Mouse (Mus musculus) right cerebral cortex, postnatal 36 days (tissue): ENCODE measurements around the gene Gm26741.
"Not testable (repeated sequence)": the region's sequence is repeated elsewhere in the genome, so short reads cannot be mapped to it uniquely, and the experiment has no call there.

Experiments used
- DNase-seq, 2 experiments: peaks; one replicate each; pipeline ENCODE4 v3.0.0; 2022; ENCODE audit warnings: low spot score in 2 of 2, mixed read lengths in 1 of 2

Gm26741 gene

DNA sequence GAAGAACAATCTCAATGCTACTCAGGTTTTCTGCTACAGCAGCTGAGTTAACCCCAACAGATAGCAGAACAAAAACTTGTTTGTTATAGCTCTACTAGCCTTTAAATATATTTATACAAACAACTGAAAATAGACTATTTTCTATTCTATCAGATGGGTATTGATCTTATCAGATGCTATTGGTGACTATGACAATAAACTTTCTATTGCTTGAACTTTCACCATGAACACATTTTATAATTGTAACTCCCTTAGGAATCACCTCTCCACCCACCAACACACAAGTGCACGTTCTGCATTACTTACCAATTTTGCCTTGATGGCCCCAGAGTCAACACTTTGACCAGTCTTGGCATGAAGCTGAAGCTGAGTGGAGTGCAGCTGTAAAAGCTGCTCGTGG lies at the start of gene Gm26741:
Gene Gm26741, plus strand, starts transcription at position 301 of the 400 bp plus-strand sequence.
- no peak for DNase-seq

DNA sequence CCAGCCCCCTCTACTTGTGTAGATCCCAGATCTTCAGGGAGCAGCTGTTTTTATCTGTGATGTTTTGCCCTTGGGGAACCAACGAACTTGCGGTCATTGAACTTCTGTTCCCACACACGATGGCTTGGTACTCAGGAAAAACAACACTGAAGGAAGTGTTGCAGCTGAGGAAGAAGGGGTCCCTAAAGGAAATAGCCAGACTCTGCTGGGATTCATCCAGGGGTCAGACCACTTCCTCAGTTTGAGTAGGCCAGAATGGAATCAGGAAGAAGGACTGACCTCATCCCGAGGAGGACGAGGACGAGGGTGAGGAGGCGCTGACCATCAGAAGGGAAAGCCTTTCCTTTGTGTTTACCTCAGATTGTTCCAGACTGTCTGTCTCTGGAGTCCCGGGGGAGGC lies 49.4 kb upstream of the Gm26741 start:
- DNase-seq, result no peak

DNA sequence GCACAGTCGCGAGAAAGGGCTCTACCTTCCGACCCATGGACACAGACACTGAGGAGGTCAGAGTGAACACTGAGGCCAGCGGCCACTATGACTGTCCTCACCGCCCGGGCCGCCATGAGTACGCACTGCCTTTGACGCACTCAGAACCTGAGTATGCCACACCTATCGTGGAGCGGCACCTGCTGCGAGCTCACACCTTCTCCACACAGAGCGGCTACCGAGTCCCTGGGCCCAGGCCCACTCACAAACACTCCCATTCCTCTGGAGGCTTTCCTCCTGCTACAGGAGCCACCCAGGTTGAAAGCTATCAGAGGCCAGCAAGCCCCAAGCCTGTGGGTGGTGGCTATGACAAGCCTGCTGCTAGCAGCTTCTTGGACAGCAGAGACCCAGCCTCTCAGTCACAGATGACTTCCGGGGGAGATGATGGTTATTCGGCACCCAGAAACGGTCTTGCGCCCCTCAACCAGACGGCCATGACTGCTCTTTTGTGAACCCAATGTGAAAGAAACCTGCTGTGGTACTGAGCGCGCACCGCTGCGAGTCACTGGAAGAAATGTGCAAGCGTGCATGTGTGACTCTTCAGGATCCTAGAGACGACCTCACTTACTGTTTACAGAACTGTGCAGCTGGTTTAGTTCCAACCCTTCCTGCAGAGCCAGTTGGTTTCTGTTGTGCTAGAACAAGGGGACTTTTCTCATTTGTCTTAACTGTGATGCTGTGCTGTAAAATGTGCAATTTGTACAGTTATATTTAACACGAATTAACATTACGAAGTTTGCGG lies 38.9 kb upstream of the Gm26741 start:
- no peak for DNase-seq

DNA sequence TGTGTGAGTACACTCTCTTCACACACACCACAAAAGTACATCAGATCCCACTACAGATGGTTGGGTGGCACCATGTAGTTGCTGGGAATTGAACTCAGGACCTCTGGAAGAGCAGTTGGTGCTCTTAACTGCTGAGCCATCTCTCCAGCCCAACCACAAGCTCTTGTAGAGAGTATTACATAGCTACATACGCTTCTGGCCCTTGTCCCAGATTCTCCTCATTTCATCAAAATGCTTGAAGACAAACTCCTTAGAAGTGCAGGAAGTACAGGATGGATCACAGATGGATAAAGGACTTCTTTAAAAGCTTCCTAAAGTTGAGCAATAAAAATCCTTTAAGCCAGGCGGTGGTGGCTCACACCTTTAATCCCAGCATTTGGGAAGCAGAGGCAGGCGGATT lies 36.6 kb upstream of the Gm26741 start:
- DNase-seq, result no peak

DNA sequence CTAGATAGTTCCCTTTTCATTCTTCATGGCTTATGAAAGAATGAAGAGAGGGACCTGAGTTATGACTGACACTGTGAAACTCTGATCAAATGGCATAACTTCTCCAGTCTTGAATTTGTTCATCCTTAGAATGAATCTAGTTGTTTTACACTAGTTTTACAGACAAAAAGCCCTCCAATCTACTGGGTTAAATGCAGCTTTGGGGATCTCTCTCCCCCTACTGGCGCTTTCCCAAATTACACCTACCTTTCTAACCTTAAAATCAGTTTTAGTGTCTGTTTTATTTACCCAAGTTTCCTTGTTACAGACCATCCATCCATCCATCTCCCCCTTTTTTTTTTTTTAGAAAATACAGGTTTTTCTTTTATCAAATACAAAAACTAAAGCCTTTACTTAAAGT lies 27.6 kb upstream of the Gm26741 start:
- no peak for DNase-seq

DNA sequence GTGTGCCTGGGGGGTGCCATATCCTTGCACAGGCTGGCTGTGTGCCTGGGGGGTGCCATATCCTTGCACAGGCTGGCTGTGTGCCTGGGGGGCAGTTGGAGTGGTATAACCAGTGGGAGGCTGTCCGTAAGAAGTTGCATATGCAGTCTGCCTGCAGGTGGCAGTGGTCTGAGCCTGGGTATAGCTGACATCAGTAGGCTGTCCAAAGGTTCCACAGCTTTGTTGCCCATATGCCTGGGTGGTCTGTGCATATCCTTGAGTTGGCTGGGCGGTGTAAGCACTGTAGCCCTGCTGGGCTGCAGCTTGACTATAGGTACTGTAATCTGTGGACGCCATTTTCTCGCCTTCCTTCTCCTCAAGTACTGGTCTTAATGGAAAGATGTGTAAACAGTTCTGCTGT lies 15.2 kb upstream of the Gm26741 start:
- not testable (repeated sequence) for DNase-seq

DNA sequence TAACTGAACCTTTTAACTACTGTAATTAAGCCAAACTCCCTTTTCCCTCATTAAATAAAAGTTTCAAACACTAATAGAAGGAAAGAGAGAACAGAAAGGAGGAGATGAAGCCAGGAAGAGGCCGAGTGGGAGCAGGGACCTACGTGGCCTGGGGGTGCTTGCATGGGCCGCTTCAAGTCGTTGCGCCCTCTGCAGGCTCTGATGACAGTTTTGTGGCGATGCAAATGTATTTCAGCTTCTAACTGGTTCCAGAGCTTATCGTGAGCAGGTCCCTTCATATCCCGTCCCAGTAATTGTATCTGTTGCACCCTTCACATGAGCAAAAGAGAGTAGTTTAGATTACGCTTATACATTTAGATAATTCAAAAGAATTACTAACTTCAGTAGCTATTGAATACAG lies 5.4 kb upstream of the Gm26741 start:
- no peak for DNase-seq

DNA sequence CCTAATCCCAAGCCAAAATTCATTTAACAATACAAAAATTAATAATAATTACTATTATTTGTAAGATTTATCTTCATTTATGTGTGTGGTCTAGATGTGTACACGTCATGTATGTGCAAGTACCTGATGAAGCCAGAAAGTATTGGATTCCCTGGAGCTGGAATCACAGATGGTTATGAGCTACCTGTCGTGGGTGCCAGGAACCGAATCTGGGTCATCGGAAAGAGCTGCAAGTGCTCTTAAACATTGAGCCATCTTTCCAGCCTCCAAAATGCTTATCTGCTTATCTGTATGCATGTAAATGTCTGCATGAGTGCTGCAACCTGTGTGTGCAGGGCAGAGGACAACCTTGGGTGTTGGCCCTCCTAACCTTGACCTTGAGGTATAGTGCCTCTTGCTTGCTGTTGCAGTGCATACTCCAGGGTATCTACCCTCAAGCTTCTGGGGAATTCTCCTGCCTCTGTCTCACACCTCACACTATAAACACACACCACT lies 1.7 kb downstream of the Gm26741 start:
- DNase-seq, result no peak

DNA sequence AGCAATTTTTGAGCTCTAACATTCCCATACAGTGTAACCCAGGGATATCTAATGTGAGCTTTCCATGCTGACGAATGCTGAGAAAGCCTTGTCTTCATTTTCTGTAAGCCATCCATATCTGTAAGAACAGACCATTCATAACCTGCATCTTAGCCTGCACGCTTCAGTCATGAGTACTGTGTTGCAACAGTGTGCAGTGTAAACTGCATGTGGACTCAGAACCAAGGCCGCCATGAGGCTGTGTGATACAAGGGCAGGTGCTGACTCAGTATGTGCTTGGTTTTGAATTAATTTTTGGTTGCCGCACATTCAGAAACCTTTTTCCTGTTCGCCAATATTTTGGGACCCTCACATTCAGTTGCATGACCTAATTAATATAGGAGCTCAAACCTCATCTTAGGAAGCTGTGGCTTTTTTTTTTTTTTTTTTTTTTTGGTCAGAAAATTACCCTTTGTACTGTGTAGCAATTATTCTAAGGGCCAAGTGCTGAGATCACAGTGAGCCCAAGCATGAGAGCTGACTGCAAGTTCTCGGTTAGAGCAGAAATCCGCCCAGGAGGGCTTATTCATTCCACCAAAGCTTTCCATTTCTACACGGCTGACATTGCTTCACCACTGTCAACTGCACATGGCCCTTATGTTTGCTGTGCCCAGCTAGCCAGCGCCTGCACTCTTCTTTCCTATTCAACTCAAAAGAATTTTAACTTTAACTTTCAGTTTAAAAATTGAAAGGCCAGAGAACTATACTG lies 2.5 kb downstream of the Gm26741 start:
- DNase-seq, result no peak

DNA sequence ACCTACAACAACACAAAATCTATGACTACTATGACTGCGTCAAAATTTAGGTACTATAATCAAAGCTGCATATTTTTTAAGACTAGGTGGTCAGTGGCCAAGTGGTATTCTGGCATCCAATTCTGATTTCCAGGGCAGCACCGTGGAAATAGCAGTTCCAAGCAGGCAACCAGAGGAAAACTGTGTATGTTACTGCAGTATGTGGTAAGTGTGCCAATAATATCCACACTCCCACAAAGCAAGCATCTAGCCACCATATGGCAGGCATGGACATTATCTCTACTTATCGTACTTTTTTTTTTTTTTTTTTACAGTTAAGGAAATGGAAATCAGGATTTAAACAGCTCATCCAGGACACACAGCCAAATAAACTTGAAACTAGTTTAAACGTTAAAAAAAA lies 9.8 kb downstream of the Gm26741 start:
- DNase-seq, result peak in 1 of 2 experiments; percentile 28

DNA sequence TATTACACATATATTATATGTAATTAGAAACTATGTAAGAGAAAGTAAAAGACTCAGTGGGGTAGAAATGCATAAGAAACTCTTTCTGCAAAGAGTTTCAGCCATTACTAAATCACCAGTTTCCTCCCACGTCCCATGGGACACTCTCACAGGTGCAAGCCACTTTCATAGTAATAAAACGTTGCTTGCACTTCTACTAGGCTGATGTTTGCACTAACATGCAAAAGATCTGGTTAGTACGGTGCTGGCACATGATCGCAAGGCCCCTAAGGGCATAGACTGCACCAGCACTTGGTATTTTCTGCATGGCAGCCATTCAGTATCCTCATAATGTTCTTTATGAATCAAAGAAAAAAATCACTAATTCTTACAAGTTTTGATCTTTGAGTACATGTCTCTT lies 15.3 kb downstream of the Gm26741 start:
- DNase-seq, result no peak

DNA sequence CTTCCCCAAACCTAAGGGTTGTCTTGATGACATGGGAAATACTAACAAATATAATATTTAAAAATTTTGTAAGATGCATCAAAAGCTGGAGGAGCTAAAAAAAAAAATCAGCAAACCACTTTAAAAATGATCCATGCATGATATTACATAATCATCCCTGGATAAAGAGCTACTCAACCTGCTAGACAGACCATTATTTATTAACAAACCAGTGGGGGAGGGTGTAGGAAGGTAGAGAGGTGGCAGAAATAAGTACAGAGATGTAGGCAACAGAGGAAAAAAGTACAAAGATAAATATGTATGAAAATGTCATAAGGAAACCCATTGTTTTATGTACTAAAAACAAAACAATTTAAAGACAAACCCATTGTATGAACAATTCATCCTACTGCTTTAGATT lies 16.1 kb downstream of the Gm26741 start:
- DNase-seq, result no peak

DNA sequence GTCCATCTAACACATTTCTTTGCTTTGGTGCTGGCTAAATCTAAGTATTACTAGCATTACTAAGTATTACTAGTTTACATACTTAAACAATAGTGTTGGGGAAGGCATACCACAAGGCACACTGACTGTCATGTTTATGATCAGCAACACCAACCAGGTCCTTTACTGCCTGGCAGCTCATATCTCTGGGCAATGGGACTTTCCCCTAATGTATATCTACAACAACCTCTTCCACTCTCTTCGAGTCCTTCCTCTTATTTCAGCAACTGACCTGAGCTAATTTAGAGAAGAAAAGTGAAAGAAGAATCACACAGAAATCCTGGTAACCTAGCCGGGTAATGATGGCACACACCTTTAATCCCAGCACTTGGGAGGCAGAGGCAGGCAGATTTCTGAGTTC lies 17.9 kb downstream of the Gm26741 start:
- DNase-seq, result no peak

DNA sequence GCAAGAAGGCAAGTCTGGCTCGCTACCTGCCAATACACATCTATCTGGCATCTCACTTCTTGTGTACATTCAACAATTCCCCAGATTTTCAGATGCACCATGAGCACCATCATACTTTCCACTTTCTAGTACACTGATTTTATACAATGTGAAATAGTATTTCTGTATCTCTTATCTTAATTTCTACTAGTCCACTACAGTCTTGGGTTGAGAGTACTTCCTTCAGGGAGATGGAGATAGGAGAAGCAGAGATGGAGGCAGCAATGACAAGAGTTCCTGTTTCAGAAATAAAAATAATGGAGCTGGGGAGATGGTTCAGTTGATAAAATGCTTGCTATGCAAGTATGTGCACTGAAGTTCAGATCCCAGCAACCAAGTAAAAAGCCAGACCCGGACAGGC lies 19.2 kb downstream of the Gm26741 start:
- no peak for DNase-seq

DNA sequence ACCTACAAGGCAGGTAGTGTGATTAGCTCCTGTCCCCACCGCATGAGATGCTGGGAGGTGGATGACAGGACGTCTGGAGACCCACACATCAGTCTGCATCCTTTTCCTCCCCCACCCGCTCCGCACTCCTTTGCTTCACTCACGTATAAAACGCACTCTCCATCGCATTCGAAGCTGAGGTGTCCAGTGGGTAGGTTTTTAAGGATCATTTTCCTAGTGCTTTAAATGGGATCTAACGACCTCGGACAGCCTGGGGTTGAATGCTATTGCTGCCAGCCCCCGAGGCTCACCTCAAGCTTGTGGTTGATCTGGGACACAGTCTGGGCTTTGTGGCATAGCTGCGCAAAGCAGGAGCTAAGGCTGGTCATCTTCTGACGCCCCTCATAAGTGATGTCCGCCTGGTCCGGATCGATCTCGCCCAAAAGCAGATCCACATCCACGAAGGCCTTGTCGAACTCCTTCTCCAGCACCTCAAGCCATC lies 22.8 kb downstream of the Gm26741 start:
- DNase-seq, result peak in 1 of 2 experiments; percentile 33

DNA sequence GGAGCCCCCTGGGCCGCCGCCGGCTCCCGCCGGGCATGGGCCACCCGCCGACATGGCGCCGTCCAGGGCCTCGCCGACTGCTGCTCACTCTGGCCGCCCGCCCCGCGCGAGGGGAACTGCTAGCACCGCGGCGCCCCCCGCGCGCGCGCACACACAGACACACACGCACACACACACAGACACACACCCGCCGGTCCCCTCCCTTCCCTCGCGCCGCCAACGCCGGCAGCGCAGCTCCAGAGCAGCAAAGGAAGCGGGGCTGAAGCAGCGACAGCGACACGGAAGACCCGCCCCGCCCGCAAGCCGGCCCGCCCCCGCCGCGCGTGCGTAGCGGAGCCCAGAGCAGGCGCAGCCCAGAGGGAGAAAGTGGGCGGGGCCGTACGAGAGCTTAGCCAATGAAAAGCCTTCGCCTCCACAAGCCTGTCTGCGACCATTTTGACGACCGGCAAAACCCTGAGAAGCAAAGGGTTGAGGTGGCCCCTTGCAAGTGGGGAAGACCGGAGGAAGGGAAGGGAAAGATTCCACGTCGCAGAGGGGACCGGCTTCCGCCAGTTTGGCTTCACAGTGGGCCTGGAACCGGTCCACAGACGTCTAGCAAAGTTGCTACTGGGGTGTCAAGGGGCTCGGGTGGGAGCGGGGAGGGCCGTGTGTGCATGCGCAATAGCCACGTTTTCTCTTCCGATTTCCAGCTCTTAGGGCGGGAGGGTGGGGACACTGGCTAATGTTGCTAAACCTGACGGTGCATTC lies 23.5 kb downstream of the Gm26741 start, which contains the start of gene Gopc:
Gene Gopc, minus strand, starts transcription at position 280 of the 747 bp plus-strand sequence.
- DNase-seq, result peak; percentile 96 to 97

DNA sequence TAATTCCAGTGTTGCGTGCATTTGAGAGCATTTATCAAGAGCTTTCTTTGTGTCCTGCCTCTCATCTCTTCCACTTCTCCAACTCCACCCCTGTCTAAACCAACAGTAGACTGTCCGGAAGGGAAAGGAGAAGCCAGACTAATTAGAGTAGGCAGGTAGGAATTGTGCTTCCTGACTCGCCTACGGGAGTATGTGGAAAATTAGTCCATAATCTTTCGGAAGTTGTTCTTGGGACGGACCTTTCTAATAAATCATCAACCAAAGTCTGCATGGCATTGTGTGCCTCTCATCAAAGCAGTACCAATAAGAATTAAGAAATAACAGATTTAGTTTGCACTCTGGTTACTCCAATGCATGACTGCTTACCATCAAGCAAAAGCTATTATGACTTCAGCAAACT lies 24.5 kb downstream of the Gm26741 start:
- DNase-seq, result no peak

DNA sequence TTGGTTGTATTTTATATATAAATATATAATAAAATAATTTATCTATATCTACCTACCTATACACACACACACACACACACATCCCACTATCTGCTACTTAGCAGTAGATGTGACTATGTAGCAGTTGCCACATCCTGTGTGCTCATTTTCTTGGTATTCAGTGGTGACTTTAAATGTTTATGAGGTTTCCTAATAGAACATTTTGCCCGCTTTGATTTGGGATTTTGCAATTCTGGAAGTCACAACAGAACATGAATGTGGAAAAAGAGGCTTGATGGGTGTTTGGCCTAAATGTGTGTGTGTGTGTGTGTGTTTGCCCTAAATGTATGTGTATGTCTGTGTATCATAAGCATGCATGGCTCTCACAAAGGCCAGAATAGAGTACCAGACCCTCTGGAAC lies 25.0 kb downstream of the Gm26741 start:
- no peak for DNase-seq

DNA sequence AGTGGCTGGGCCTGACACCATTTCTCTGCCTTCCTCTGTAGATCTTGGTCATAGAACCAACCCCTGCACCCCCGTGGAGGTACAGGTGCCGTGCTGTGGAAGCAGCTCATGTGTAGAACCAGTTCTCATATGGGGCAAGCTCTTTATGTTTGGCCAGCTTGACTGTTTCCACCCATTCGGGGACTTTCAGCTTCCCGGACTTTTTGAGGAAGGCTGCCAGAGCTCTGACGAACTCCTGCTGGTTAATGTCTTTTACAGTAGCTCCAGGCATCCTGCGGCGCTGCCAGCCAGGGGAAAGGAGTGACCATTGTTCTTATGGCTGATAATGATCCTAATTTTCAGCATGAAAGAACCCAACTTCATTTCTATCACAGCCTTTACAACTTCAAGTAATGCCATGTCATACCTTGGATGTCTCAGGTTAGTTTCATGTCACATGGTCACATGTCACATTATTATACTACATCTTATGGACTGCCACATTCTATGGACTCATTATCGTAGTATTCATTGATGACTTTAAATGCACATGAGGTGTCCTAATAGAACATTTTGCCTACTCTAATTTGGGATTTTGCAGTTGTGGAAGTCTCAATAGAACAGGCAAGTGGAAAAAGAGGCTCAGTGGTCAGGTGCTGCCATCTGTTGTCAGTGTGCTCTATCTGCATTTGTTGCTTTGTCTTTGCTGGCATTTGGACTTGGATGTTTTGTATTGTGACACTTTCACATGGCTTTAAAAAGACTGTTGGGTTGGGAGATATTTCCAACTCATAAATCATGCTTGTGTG lies 26.4 kb downstream of the Gm26741 start:
- no peak for DNase-seq

DNA sequence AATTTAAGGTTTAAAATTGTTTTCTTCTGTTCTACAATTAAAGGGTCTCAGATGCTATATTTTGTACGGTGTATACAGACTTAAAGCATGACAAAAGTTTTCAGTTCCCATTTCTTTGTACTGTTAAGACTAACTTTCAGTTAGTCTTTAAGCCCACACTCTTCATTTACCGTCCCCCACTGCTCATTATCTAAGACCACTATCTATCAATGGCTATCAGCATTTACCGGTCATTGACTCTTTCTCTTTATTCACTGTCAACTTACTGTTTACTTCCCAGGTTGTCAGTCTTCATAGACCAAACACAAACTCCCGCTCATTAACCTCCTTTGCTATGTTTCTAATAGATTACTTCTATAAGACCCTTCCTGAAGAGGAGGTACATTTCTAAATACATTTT lies 28.6 kb downstream of the Gm26741 start:
- no peak for DNase-seq

DNA sequence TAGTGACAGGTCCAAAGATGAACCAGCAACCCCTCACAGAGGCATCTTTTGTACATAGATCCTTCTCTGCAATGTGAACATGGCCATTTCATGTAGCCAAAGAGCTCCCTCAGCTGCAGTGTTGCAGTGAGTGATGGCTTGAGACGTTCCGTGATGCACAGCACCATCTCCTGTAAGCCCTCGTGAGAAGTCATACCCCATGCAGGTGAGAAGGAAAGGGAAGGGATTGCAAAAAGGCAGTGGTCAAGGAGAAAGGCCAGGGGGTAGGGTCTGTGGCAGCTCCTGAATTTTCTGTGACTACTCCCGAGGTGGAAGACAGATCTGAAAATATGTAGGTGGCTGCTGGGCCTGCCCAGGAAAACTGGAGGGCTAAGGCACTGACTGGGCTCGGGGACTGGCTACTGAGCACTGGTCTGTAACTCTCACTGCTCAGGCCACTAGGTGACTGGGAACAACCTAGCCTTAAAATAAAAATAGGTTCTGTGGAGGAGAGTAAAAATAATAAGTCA lies 30.4 kb downstream of the Gm26741 start, which contains the start of gene Nepn:
Gene Nepn, plus strand, starts transcription at position 51 of the 509 bp plus-strand sequence.
- no peak for DNase-seq
